Mouse (Mus musculus) bone marrow, adult 2 months (tissue): Measurements from ENCODE around the gene Itgb3. TPM values are rescaled to one million over a fixed set of nuclear protein-coding genes. Genes with fewer than 3 reads are reported as not detected.

Source experiments
- H3K27ac ChIP-seq: fragments of 200-500 bp; 2 replicates; pipeline ENCODE4 v1.5.1; 2012; ENCODE audit warnings: low read depth, mild to moderate bottlenecking, control low read depth, inconsistent platforms, low read length; ENCODE audit not compliant: control insufficient read depth, poor library complexity, insufficient read depth
- H3K4me1 ChIP-seq: fragments of 200-500 bp; 2 replicates; pipeline ENCODE4 v1.6.1; 2011; ENCODE audit warnings: low read length; ENCODE audit not compliant: control insufficient read depth, insufficient read depth
- H3K4me3 ChIP-seq: fragments of 200-500 bp; replicated peaks from 2 replicates; pipeline ENCODE3; 2011; ENCODE audit warnings: mild to moderate bottlenecking, low read depth, low read length, control low read depth; ENCODE audit not compliant: control insufficient read depth
- CTCF ChIP-seq: fragments of 200-500 bp; IDR thresholded peaks from 2 replicates; pipeline ENCODE4 v1.5.1; 2011; ENCODE audit warnings: low read length, control low read depth; ENCODE audit not compliant: control insufficient read depth, insufficient read depth
- POLR2A ChIP-seq: fragments of 200-500 bp; IDR thresholded peaks from 2 replicates; pipeline ENCODE4 v1.6.1; 2011; ENCODE audit warnings: low read depth, mild to moderate bottlenecking, control low read depth, low read length, borderline replicate concordance; ENCODE audit not compliant: control insufficient read depth
- WGBS: fragments of 180-500 bp; shearing (Covaris S2); methylation state at CpG from one replicate; pipeline ENCODE4 v1.1.7; 2018; 5-methylcytosine and 5-hydroxymethylcytosine counted together
- polyA plus RNA-seq: library from polyadenylated mRNA; stranded (reverse); fragments of >200 nt; gene quantifications from 2 replicates; pipeline ENCODE4 v1.2.4, GENCODE M21; 2011; ENCODE audit warnings: low replicate concordance; ENCODE audit not compliant: missing spikeins, insufficient read depth, insufficient read length

Itgb3 gene
- polyA plus RNA-seq, 1 experiment = 141 TPM

DNA sequence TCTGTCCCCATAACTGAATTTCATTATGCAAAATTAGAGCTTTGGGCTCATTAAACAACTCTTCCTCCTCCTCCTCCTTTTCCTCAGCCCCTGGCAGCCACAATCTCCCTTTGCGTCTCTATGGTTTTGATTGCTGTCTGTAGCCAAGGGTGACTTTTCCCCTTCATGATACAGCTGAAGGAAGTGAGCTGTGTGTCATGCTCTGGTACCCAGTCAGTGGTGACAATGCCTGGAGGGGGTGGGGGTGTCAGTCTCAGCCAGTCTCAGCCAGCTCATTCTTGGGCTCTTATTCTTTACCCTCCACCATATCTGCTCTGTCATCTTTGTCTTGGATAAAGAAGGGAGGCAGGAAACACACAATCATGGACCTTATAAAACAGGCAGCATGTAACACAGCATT is 23.5 kb downstream of the Itgb3 start:
- 42% methylated on average over 1 of the region's 1 CpGs for WGBS
- H3K4me1 ChIP-seq = no peaks in the 10 kb centered on the region; the same call in 1 of the 2 replicates
- TF ChIP-seq CTCF (no peak), POLR2A (no peak)

DNA sequence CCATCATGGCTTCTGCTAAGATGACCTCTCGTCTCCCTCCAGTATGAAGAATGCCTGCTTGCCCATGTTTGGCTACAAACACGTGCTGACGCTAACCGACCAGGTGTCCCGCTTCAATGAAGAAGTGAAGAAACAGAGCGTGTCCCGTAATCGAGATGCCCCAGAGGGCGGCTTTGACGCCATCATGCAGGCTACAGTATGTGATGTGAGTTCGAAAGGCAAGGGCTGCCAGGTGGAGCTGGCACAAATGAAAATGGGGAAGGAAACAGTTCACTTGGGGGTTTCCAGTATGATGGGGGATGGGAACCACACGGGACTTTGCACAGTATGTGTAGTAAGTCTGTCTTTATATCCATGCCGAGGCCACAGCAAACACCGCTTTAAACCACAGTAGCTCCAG is 29.2 kb downstream of the Itgb3 start:
- H3K27ac ChIP-seq = peak overlapping the region; percentile 53
- 12% methylated on average over 14 of the region's 14 CpGs for WGBS
- H3K4me1 ChIP-seq = peaks cover 6% of the 10 kb centered on the region
- TF ChIP-seq CTCF (no peak), POLR2A (no peak)
- no peak overlapping the region for H3K4me3 ChIP-seq

More for the DNA sequence above, 23.5 kb downstream of the Itgb3 start:
- H3K27ac ChIP-seq = no peak overlapping the region
- no peak overlapping the region for H3K4me3 ChIP-seq

DNA sequence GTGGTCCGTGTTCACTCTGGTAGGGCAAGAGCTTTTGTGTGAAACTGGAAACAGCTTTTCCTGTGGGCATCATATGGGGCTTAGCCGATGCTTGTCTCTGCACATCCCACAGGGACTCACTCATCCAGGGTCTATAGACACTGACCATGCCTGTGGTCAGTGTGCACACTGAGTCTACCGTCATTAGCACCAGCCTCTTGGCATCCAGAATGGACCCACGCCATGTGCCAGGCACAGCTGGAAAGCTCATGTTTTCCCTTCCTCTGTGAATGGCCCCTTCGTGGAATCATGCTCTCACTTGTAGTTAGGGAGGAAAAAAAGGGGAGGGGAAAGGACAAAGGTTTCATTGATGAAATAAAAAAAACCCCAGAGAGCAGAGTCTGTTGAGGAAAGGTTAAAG is 30.2 kb downstream of the Itgb3 start:
- H3K27ac ChIP-seq = no peak overlapping the region
- TF ChIP-seq CTCF (no peak), POLR2A (no peak)
- WGBS = 73% methylated on average over 5 of the region's 5 CpGs
- peaks cover 6% of the 10 kb centered on the region for H3K4me1 ChIP-seq
- H3K4me3 ChIP-seq = no peak overlapping the region

DNA sequence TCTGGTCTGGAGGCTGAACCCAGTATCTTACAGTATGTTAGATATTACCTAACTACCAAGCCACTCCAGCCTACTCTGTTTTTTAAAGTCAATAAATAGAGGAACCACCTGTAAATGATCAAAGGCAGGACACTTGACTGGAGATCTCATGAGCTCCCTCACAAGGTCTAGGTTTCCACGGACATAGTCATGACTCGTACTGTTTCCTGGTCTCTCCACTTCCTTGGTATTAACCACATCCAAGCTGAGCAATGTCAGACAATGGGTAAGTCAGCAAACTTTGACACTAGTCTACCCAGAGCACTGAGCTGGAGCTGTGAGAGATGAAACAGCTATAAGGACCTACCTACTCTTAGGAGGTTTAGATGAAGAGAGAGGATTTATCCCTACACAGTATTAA is 31.1 kb downstream of the Itgb3 start:
- WGBS = 6% methylated on average over 2 of the region's 2 CpGs
- Histone ChIP-seq H3K4me1 (peaks cover 8% of the 10 kb centered on the region), H3K4me3 (no peak overlapping the region), H3K27ac (no peak overlapping the region)
- TF ChIP-seq CTCF = no peak
- TF ChIP-seq POLR2A = no peak

DNA sequence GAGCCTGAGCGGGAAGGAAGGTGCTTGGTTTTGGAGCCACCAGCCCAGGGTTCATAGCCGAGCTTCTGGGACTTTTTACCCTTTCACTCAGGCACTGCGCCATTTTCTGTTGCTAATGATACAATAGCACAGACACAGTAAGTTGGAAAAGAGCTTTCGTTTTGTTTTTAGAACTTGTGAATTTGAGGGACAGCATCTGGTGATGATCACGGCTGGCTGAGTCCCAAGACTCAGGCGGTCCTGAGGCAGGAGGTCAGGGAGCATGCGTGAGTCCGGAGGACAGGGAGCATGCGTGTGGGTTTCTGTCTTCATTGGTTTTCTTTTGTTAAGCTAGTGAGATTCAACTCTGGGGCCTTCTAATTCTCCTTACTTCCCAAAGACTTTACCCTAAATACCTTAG is 31.8 kb downstream of the Itgb3 start:
- 88% methylated on average over 9 of the region's 9 CpGs for WGBS
- no peak overlapping the region for H3K4me3 ChIP-seq
- peaks cover 9% of the 10 kb centered on the region for H3K4me1 ChIP-seq
- H3K27ac ChIP-seq = no peak overlapping the region
- TF ChIP-seq POLR2A = no peak
- TF ChIP-seq CTCF = no peak

DNA sequence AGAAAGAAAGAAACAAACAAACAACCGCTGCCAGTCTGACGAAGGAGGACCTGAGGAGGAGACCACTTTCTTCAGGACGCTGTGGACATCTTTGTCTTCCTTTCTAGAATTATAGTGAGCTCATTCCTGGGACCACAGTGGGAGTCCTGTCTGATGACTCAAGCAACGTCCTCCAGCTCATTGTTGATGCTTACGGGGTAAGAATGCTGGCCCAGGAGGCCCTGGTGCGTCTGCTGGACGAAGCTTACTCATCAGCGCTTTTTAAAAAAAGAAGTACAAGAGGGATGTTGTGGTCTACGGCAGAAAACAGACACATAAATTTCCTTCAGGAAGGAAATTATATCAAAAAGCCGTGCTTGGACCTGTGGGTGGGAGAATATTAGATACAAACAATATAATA is 33.1 kb downstream of the Itgb3 start:
- WGBS = 31% methylated on average over 10 of the region's 10 CpGs
- TF ChIP-seq CTCF = no peak
- TF ChIP-seq POLR2A = no peak
- Histone ChIP-seq H3K27ac (no peak overlapping the region), H3K4me3 (no peak overlapping the region), H3K4me1 (peaks cover 12% of the 10 kb centered on the region)

DNA sequence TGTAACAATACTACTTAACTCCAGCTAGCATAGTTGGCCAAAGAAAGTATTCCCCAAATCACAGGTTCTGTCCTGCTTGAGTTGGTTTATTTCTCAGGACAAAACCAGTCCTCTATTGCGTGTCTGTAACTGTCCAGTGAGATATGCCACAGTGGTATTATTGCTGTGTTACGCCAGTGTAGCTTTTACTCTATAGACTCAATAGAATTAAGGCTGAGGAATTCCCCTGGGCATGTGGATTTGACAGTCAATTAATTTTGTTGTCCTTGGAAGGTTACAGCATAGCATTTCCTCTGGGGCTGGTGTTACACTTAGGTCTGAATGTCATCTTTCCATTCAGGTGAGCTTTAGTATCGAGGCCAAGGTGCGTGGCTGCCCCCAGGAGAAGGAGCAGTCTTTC is 35.4 kb downstream of the Itgb3 start:
- TF ChIP-seq POLR2A (no peak), CTCF (no peak)
- WGBS = 87% methylated on average over 4 of the region's 4 CpGs

DNA sequence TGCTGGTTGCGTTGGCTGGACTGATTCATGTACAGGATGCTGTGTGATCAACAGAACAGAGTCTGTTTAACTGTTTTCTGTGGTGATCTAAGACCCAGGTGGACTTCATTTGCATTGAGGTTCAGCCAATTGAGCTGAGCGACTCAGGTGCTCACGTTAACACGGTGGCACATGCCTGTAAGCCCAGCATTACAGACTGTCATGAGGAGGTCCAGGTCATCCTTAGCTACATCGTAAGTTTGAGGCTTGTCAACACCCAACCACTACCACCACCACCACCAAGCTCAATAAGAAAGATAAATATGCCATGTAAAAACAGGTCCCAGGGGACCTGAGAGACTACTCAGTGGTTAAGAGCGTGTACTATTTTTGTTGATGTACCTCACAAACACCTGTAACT is 37.6 kb downstream of the Itgb3 start:
- WGBS = 71% methylated on average over 6 of the region's 6 CpGs
- no peak overlapping the region for H3K27ac ChIP-seq
- TF ChIP-seq POLR2A = no peak
- no peak for TF ChIP-seq CTCF
- H3K4me3 ChIP-seq = no peak overlapping the region
- peaks cover 10% of the 10 kb centered on the region for H3K4me1 ChIP-seq

More for the DNA sequence above, 35.4 kb downstream of the Itgb3 start:
- peaks cover 10% of the 10 kb centered on the region for H3K4me1 ChIP-seq
- H3K27ac ChIP-seq = peak overlapping the region; percentile 38; the same call in 1 of the 2 replicates
- H3K4me3 ChIP-seq = no peak overlapping the region

DNA sequence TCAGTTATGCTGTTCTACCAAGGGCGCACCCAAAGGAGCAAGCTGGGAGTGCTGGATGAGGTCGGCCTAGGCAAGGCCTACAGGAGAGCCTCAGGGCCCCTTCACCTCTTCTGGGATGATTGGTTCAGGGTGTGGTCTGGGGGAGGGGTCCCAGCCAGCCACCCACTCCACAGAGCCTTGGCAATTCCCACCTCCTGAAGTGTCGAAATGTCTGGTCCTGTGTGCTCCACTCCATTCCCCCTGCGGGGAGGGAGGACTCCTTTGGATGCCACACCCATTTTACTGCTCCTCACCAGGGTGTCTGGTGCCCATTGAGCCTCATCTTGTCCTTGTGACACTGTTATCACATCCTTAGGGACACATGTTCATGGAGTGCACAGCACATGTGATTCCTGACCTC is 38.4 kb downstream of the Itgb3 start:
- TF ChIP-seq POLR2A (no peak), CTCF (no peak)
- WGBS = 73% methylated on average over 4 of the region's 4 CpGs
- Histone ChIP-seq H3K4me1 (peaks cover 10% of the 10 kb centered on the region), H3K27ac (peak overlapping the region; percentile 18), H3K4me3 (no peak overlapping the region)
